Mouse (Mus musculus): ENCODE data around the gene 1700012B09Rik. TPM values are rescaled to one million over a fixed set of nuclear protein-coding genes. Genes with fewer than 3 reads are reported as not detected.

Gene 1700012B09Rik
- polyA plus RNA-seq, 1 experiment from 2014 or later: not detected

DNA sequence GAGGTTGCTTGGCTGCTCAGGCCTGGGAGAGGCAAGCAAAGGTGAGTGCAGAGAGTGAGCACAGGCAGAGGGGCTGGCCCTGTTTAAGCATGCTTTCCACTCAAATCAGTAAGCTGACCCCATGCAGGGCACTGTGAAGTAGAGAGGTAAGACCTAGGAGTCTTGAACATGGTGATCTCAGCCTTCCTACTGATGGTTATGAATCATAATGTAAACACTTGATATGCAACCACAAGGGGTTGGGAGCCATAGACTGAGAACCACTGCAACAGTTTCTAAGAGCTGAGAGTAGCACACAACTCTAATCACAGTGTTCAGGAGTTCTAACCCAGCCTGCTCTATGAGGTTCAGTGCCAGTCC is 52.5 kb downstream of the 1700012B09Rik start:
- no peaks in the 10 kb centered on the region for H3K4me1 ChIP-seq (ENCODE audit: insufficient read depth)
- DNase-seq (peak; percentile 17), ATAC-seq (ENCODE audit: insufficient read depth) (peak; percentile 90)
- no peaks in the 10 kb centered on the region for H3K9me3 ChIP-seq (ENCODE audit: low read depth, low read length)
- peak overlapping the region; percentile 39 for H3K27ac ChIP-seq (ENCODE audit: low read depth)
- TF ChIP-seq CTCF (IDR thresholded peaks at IDR 0.05; ENCODE audit: low read depth): no peak
- H3K9ac ChIP-seq: no peak overlapping the region; the same call in 1 of the 2 replicates
- peak overlapping the region; percentile 37 for H3K4me2 ChIP-seq
- H3K4me3 ChIP-seq (ENCODE audit: low read depth, low read length): peak overlapping the region; percentile 0; the same call in 1 of the 2 replicates
- H3K27me3 ChIP-seq (ENCODE audit: insufficient read depth, low read length): no peaks in the 10 kb centered on the region
- no peaks in the 10 kb centered on the region for H3K36me3 ChIP-seq (ENCODE audit: insufficient read depth)

DNA sequence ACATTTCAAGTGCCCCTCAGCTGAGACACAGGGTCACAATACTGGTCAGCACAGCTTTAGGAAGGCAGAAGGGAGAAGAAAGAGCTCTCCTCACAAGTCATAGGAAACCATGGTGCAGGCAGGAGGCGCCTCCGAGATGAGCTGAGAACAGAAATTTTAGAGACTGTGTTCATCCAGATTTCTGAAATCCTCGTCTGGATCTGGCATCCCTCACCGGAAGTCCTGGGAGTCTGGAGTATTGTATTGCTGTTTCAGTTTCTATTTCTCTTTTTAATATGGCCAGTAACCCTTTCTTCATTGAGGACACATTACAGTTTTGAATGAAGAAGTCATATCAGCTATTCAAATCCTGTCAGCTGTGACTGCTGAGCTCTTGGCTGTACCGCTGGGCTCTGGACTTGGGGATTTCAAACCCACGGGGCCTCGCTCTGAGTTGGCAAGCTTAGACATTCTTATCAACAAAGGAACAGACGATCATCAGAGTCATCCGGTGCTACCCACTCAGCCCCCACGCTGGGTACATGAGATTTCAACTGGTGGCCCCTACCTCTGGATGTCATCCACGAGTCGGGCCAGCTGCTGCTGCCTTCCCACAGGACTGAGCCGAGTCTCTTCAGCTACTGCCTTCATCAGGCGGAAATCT is 53.0 kb downstream of the 1700012B09Rik start:
- no peak overlapping the region; the same call in 1 of the 2 replicates for H3K9ac ChIP-seq
- WGBS: 20% methylated on average over 14 of the region's 14 CpGs
- H3K4me2 ChIP-seq: peak overlapping the region; percentile 37
- DNase-seq: peak; percentile 67
- TF ChIP-seq CTCF (IDR thresholded peaks at IDR 0.05; ENCODE audit: low read depth): no peak
- H3K9me3 ChIP-seq (ENCODE audit: low read depth, low read length): no peaks in the 10 kb centered on the region
- H3K27me3 ChIP-seq (ENCODE audit: insufficient read depth, low read length): no peaks in the 10 kb centered on the region
- peak overlapping the region; percentile 0; the same call in 1 of the 2 replicates for H3K4me3 ChIP-seq (ENCODE audit: low read depth, low read length)
- H3K36me3 ChIP-seq (ENCODE audit: insufficient read depth): no peaks in the 10 kb centered on the region
- no peaks in the 10 kb centered on the region for H3K4me1 ChIP-seq (ENCODE audit: insufficient read depth)
- H3K27ac ChIP-seq (ENCODE audit: low read depth): peak overlapping the region; percentile 39
- ATAC-seq (ENCODE audit: insufficient read depth): peak; percentile 75

DNA sequence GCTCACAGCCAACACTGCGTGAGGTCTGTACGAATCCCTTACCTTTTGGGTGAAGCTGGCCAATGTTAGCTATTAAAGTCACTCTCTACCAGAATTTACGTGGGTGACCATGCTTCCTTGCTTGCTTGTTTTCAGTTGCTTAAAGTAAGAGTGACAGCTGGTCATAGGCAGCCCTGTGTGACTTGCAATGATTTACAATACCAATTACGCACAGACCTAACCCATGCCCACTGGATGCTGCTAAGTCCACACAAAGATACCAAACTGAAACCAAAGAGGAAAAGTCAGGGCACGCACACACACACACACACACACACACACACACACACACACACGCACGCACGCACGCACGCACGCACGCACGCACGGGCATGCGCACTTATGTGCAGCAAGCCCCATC is 55.6 kb downstream of the 1700012B09Rik start:
- no peaks in the 10 kb centered on the region for H3K4me1 ChIP-seq (ENCODE audit: insufficient read depth)
- no peaks in the 10 kb centered on the region for H3K27me3 ChIP-seq (ENCODE audit: insufficient read depth, low read length)
- no peak overlapping the region for H3K9ac ChIP-seq
- TF ChIP-seq CTCF (IDR thresholded peaks at IDR 0.05; ENCODE audit: low read depth): no peak
- no peaks in the 10 kb centered on the region for H3K9me3 ChIP-seq (ENCODE audit: low read depth, low read length)
- no peak overlapping the region for H3K4me3 ChIP-seq (ENCODE audit: low read depth, low read length)
- no peak overlapping the region for H3K27ac ChIP-seq (ENCODE audit: low read depth)
- H3K36me3 ChIP-seq (ENCODE audit: insufficient read depth): no peaks in the 10 kb centered on the region
- no peak for ATAC-seq (ENCODE audit: insufficient read depth)
- DNase-seq: no peak
- WGBS: 83% methylated on average over 15 of the region's 15 CpGs
- H3K4me2 ChIP-seq: no peak overlapping the region

DNA sequence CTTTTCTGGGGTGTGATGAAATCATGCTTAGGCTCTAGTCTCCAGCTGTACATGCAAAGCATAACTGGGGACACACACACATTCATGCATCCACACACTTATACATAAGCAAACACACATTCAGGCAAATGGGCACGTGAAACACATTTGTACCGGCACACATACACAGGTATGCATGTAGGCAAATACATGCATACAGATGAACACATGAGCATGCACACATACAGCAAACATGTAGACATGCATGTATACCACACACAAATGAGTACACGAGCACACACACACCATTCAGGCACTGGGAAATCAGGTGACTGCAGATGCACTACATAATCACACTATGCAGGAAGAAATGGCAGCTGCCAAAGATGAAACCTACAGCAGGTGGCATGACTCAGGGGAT is 59.9 kb downstream of the 1700012B09Rik start:
- Histone ChIP-seq H3K9ac (no peak overlapping the region), H3K9me3 (ENCODE audit: low read depth, low read length) (no peaks in the 10 kb centered on the region), H3K27ac (ENCODE audit: low read depth) (no peak overlapping the region), H3K4me1 (ENCODE audit: insufficient read depth) (no peaks in the 10 kb centered on the region), H3K27me3 (ENCODE audit: insufficient read depth, low read length) (no peaks in the 10 kb centered on the region), H3K4me3 (ENCODE audit: low read depth, low read length) (no peak overlapping the region), H3K4me2 (no peak overlapping the region), H3K36me3 (ENCODE audit: insufficient read depth) (no peaks in the 10 kb centered on the region)
- TF ChIP-seq CTCF (IDR thresholded peaks at IDR 0.05; ENCODE audit: low read depth): no peak
- WGBS: 87% methylated on average over 3 of the region's 3 CpGs
- ATAC-seq (ENCODE audit: insufficient read depth): no peak
- DNase-seq: no peak

Other genes with a start within 250 kb of the 1700012B09Rik start
- 26.4 and 29.6 TPM in 2 replicates for gene Amotl1, start 126.0 kb downstream of the 1700012B09Rik start, polyA plus RNA-seq (2014; fragmentation: Nextera tagmentation; extraction: Ambion mirVana)
- 0.18 TPM in 1 of 2 replicates, not detected in the other for gene Piwil4, start 30.3 kb downstream of the 1700012B09Rik start, polyA plus RNA-seq (2014; fragmentation: Nextera tagmentation; extraction: Ambion mirVana)
- gene Fut4, start 18.6 kb downstream of the 1700012B09Rik start, polyA plus RNA-seq (2014; fragmentation: Nextera tagmentation; extraction: Ambion mirVana): 2.9 and 3.5 TPM in 2 replicates
- 34.6 and 38.0 TPM in 2 replicates for gene Mre11a, start 13.6 kb upstream of the 1700012B09Rik start, polyA plus RNA-seq (2014; fragmentation: Nextera tagmentation; extraction: Ambion mirVana)
- gene Ankrd49, start 13.8 kb upstream of the 1700012B09Rik start, polyA plus RNA-seq (2014; fragmentation: Nextera tagmentation; extraction: Ambion mirVana): 45.9 and 46.8 TPM in 2 replicates
- gene Gpr83, start 89.2 kb upstream of the 1700012B09Rik start, polyA plus RNA-seq (2014; fragmentation: Nextera tagmentation; extraction: Ambion mirVana): 0.13 and 0.24 TPM in 2 replicates
- 0.34 and 0.47 TPM in 2 replicates for gene Izumo1r, start 132.9 kb upstream of the 1700012B09Rik start, polyA plus RNA-seq (2014; fragmentation: Nextera tagmentation; extraction: Ambion mirVana)

Data from lung, embryonic 14.5 days (tissue).